Mouse (Mus musculus): ENCODE measurements around the gene Acer3. TPM values are rescaled to one million over a fixed set of nuclear protein-coding genes. Genes with fewer than 3 reads are reported as not detected.
A peak's percentile ranks its signal among the peaks of the same experiment; 100 is the strongest.

The Acer3 gene
- polyA plus RNA-seq, 1 experiment: 6.2 TPM

- TF ChIP-seq CTCF (IDR thresholded peaks at IDR 0.05; ENCODE audit: extremely low read depth, insufficient read depth, insufficient read length, insufficient replicate concordance) (no peak), POLR2A (IDR thresholded peaks at IDR 0.05; ENCODE audit: low read depth, low read length) (no peak)
- H3K4me1 ChIP-seq (ENCODE audit: control insufficient read depth, insufficient read depth, insufficient read length): no peaks in the 10 kb centered on the region
- H3K4me3 ChIP-seq (ENCODE audit: extremely low read depth, insufficient read depth, insufficient read length): no peak overlapping the region
- no peaks in the 10 kb centered on the region for H3K27me3 ChIP-seq (ENCODE audit: control insufficient read depth, insufficient read depth, low read length)
- H3K36me3 ChIP-seq (ENCODE audit: control insufficient read depth, insufficient read depth, low read length): no peaks in the 10 kb centered on the region
- WGBS: 92% methylated on average over 7 of the region's 7 CpGs
- no peak overlapping the region for H3K27ac ChIP-seq (ENCODE audit: insufficient read depth, low read length)
- DNase-seq (ENCODE audit: low read depth in 1 of 2, low spot score in 2 of 2): no peak
These were observed 927 bp downstream of the Acer3 start for GRCm38 (mm10) chr7:98320006-98320556.

GRCm38 (mm10) chr7:98316568-98316967 is 4.4 kb downstream of the Acer3 start:
- DNase-seq (ENCODE audit: low read depth in 1 of 2, low spot score in 2 of 2): no peak
- no peak for TF ChIP-seq CTCF (IDR thresholded peaks at IDR 0.05; ENCODE audit: extremely low read depth, insufficient read depth, insufficient read length, insufficient replicate concordance)
- TF ChIP-seq POLR2A (IDR thresholded peaks at IDR 0.05; ENCODE audit: low read depth, low read length): no peak
- WGBS: 64% methylated on average over 2 of the region's 2 CpGs

GRCm38 (mm10) chr7:98315087-98315486 is 5.9 kb downstream of the Acer3 start:
- H3K4me1 ChIP-seq (ENCODE audit: control insufficient read depth, insufficient read depth, insufficient read length): no peaks in the 10 kb centered on the region
- H3K27ac ChIP-seq (ENCODE audit: insufficient read depth, low read length): no peak overlapping the region
- no peaks in the 10 kb centered on the region for H3K36me3 ChIP-seq (ENCODE audit: control insufficient read depth, insufficient read depth, low read length)
- H3K27me3 ChIP-seq (ENCODE audit: control insufficient read depth, insufficient read depth, low read length): no peaks in the 10 kb centered on the region
- no peak overlapping the region for H3K4me3 ChIP-seq (ENCODE audit: extremely low read depth, insufficient read depth, insufficient read length)
- no peak for DNase-seq (ENCODE audit: low read depth in 1 of 2, low spot score in 2 of 2)
- 88% methylated on average over 2 of the region's 2 CpGs for WGBS
- no peak for TF ChIP-seq POLR2A (IDR thresholded peaks at IDR 0.05; ENCODE audit: low read depth, low read length)
- no peak for TF ChIP-seq CTCF (IDR thresholded peaks at IDR 0.05; ENCODE audit: extremely low read depth, insufficient read depth, insufficient read length, insufficient replicate concordance)

More at GRCm38 (mm10) chr7:98316568-98316967, 4.4 kb downstream of the Acer3 start:
- Histone ChIP-seq H3K4me1 (ENCODE audit: control insufficient read depth, insufficient read depth, insufficient read length) (no peaks in the 10 kb centered on the region), H3K27me3 (ENCODE audit: control insufficient read depth, insufficient read depth, low read length) (no peaks in the 10 kb centered on the region), H3K27ac (ENCODE audit: insufficient read depth, low read length) (no peak overlapping the region), H3K4me3 (ENCODE audit: extremely low read depth, insufficient read depth, insufficient read length) (no peak overlapping the region), H3K36me3 (ENCODE audit: control insufficient read depth, insufficient read depth, low read length) (no peaks in the 10 kb centered on the region)

DNA sequence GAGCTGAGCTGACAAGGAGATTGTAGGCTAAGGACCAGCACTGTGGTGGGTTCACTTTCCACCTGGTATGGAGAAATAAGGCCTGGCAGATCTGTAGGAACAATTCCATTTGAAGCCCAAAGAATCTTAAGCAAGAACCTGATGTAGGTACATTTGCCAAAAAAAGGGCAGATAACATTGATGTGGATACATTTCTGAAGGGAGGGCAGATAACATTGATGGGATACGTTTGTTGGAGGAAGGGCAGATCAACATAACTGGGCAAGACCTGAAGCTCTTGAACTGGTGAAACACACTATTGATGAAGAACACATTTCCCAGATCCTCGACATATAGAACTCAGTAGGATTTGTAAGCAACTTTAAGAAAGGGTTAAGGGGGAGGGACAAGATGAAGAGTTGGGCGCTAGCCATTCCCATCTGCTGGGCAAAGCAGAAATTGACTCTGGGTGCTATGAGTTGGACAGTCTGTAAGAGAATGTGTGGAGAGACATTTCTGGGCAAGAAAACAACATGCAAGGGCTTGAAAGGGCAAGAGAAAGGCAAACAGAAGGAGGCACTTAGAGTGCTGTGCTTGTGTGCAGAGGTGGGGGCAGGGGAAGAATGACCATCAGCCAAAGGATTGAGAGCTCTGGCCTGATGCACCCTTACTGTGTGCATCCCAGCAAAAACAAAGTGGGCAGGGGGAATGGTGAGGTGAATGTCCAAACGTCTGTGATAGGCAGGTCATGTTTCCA is 8.7 kb downstream of the Acer3 start:
- no peaks in the 10 kb centered on the region for H3K36me3 ChIP-seq (ENCODE audit: control insufficient read depth, insufficient read depth, low read length)
- DNase-seq (ENCODE audit: low read depth in 1 of 2, low spot score in 2 of 2): no peak
- no peaks in the 10 kb centered on the region; the same call in 1 of the 2 replicates for H3K27me3 ChIP-seq (ENCODE audit: control insufficient read depth, insufficient read depth, low read length)
- WGBS: 85% methylated on average over 4 of the region's 4 CpGs
- H3K4me3 ChIP-seq (ENCODE audit: extremely low read depth, insufficient read depth, insufficient read length): no peak overlapping the region
- peaks cover 5% of the 10 kb centered on the region for H3K4me1 ChIP-seq (ENCODE audit: control insufficient read depth, insufficient read depth, insufficient read length)
- no peak for TF ChIP-seq CTCF (IDR thresholded peaks at IDR 0.05; ENCODE audit: extremely low read depth, insufficient read depth, insufficient read length, insufficient replicate concordance)
- TF ChIP-seq POLR2A (IDR thresholded peaks at IDR 0.05; ENCODE audit: low read depth, low read length): no peak
- H3K27ac ChIP-seq (ENCODE audit: insufficient read depth, low read length): no peak overlapping the region

DNA sequence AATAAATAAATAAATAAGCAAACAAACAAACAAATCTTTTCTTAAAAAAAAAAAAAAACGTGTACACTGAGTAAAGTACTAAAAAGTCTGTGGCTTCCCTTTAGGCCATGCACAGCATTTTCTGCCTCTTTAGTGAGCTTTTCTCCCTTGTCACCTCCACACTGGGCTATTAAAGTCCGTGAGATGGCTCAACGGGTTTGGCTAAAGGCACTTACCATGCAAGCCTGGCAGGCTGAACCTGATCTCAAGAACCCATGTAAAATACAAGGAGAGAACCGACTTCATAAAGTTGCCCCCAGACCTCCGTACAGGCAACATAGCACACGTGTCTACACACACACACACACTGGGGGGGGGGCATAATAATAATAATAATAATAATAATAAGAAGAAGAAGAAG is 10.7 kb downstream of the Acer3 start:
- Histone ChIP-seq H3K36me3 (ENCODE audit: control insufficient read depth, insufficient read depth, low read length) (no peaks in the 10 kb centered on the region), H3K27ac (ENCODE audit: insufficient read depth, low read length) (no peak overlapping the region), H3K4me3 (ENCODE audit: extremely low read depth, insufficient read depth, insufficient read length) (no peak overlapping the region), H3K27me3 (ENCODE audit: control insufficient read depth, insufficient read depth, low read length) (no peaks in the 10 kb centered on the region; the same call in 1 of the 2 replicates), H3K4me1 (ENCODE audit: control insufficient read depth, insufficient read depth, insufficient read length) (peaks cover 5% of the 10 kb centered on the region)
- WGBS: 80% methylated on average over 6 of the region's 6 CpGs
- no peak for TF ChIP-seq CTCF (IDR thresholded peaks at IDR 0.05; ENCODE audit: extremely low read depth, insufficient read depth, insufficient read length, insufficient replicate concordance)
- no peak for TF ChIP-seq POLR2A (IDR thresholded peaks at IDR 0.05; ENCODE audit: low read depth, low read length)
- DNase-seq (ENCODE audit: low read depth in 1 of 2, low spot score in 2 of 2): no peak

DNA sequence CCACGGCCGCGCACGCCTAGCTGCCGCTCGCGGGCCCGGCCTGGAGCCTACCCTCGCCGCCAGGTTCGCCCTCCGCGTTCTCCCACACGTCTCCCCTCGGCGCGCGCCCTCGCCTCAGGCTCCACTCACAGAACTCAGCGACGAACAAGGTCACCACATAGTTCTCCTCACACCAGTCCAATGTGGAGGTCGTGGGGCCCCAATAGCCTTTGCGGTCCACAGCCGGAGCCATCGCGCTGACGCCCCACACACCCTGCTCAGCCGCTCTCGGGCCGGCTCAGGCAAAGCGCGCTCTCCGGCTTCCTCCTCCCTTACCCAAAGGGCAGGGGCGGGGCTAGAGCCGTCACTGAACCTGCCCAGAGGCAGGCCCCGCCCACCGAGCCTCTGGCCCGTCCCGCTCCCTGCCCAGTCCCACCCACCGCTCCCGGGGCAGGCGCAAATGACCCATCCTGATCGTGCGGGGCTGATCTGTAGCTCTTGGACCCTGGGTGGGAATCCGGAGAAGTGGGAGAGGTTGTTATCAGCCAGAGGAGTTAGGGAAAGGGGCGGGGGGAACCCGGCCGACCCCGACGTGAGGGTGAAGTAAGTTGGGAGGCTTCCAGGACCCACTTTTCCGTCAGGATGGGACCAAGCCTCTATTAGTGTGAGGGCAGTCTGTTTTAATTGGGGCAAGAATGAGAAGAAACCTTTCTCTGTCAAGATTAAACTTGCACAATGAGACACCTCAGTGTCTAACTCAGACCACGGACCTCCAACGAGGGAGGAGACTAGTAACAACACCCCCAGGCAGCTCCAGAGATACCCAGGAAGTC is 11.6 kb downstream of the Acer3 start:
- WGBS: under 1% methylated on average over 52 of the region's 53 CpGs
- Histone ChIP-seq H3K27me3 (ENCODE audit: control insufficient read depth, insufficient read depth, low read length) (no peaks in the 10 kb centered on the region; the same call in 1 of the 2 replicates), H3K4me1 (ENCODE audit: control insufficient read depth, insufficient read depth, insufficient read length) (peaks cover 5% of the 10 kb centered on the region), H3K36me3 (ENCODE audit: control insufficient read depth, insufficient read depth, low read length) (no peaks in the 10 kb centered on the region), H3K4me3 (ENCODE audit: extremely low read depth, insufficient read depth, insufficient read length) (peak overlapping the region; percentile 82), H3K27ac (ENCODE audit: insufficient read depth, low read length) (peak overlapping the region; percentile 54; the same call in 1 of the 2 replicates)
- DNase-seq (ENCODE audit: low read depth in 1 of 2, low spot score in 2 of 2): peak; percentile 77 to 95
- TF ChIP-seq CTCF (IDR thresholded peaks at IDR 0.05; ENCODE audit: extremely low read depth, insufficient read depth, insufficient read length, insufficient replicate concordance) (no peak), POLR2A (IDR thresholded peaks at IDR 0.05; ENCODE audit: low read depth, low read length) (peak; percentile 91)

Measured in spleen, adult 2 months (tissue).